Mouse (Mus musculus): ENCODE data around the gene Taz.

The Taz gene

GRCm38 (mm10) chrX:74281041-74281731 is 526 bp upstream of the Taz start:
- no peak for DNase-seq (ENCODE audit: low spot score)

- DNase-seq (ENCODE audit: low spot score): peak; percentile 84
Measured at GRCm38 (mm10) chrX:74282395-74283091, 831 bp downstream of the Taz start.

DNA sequence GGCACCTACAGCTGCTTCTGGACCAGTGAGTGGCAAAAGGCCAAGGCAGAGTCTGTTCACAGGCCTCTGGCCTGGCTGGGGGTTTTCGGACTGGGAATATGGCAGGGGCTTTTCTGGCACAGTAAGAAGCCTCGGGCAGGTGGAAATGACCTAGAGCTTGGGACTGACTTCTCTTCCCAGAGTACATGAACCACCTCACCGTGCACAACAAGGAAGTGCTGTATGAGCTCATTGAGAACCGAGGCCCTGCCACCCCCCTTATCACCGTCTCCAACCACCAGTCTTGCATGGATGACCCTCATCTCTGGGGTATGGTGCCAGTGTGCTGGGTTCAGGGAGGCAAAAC is 1.4 kb downstream of the Taz start:
- no peak for DNase-seq (ENCODE audit: low spot score)

DNA sequence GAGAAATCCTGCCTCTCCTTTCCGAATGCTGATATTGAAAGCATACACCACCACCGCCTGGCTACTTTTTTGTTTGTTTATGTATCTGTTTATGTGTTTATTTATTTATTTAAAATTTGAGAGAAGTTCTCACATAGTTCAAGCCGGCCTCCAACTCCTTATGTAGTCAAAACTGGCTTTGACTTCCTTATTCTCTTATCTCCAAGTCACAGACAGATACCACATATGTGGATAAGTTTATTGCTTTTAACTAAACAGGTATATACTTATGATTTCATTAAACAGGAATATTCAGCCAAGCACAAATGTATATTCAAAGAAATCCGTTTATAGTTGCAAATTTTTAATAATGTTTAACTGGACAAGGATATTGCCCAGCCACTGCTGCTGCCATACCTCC is 11.7 kb downstream of the Taz start:
- no peak for DNase-seq (ENCODE audit: low spot score)

- DNase-seq (ENCODE audit: low spot score): peak; percentile 93
Measured at GRCm38 (mm10) chrX:74296538-74297448, 15.1 kb downstream of the Taz start, which contains the start of gene Atp6ap1. TSS of gene Atp6ap1 (plus strand) at chrX:74297097.

- DNase-seq (ENCODE audit: low spot score): no peak
Measured at GRCm38 (mm10) chrX:74298348-74298747, 16.6 kb downstream of the Taz start.

DNA sequence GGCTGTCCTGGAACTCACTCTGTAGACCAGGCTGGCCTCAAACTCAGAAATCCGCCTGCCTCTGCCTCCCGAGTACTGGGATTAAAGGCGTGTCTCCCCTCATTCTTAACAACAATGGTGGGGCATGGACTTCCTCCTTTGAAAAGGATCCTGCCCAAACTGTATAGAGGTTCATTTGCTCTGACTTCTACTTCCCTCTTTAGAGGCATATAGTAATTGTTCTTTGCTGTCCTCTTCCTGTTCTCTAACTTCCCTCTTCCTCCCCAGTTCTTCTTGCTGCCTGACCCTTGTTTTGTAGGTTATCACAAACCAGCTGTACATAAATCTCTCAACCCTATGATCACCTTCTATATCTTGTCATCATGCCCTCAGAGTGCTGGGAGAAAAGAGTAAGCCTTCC is 18.0 kb downstream of the Taz start:
- DNase-seq (ENCODE audit: low spot score): no peak

DNA sequence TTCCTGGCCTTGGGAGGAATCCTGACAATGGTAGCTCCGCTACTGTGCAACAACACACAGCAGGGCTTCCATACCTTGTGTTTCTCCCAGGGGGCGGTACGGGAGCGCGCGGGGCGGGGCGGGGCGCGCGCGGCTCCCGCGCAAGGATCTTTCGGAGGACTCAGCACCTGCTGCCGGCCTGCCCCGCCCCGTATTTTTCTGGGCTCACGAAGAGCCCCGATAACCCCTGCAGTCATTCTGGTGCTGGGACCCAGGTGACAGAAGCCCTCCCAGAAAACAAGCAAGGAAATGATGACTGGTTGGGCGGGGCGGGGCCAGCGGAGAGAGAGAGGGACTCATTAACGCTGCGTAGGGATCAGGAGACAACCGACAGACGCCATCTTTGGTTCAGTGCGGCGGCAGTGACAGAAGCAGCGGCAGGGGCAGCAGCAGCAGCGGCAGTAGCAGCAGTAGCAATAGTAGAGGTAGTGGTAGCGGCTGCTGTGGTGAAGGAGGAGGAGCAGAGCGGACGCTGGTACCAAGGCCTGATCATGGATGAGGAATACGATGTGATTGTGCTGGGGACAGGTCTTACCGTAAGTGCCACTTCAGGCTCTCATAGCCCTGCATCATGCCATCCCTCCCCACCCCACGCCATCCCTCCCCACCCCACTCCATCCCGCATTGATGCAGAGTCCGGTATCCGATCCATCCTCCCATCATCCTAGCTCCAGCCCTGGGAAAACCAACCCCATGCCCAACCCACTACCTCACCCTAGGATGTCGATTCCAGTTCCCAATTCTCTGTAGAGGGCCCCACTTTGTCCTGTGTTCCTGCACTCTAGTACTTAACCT is 23.4 kb downstream of the Taz start, which contains the start of gene Gdi1:
Gene Gdi1 (plus strand): TSS at position 132 of the 834 bp plus-strand sequence.
- peak; percentile 83 for DNase-seq (ENCODE audit: low spot score)

DNA sequence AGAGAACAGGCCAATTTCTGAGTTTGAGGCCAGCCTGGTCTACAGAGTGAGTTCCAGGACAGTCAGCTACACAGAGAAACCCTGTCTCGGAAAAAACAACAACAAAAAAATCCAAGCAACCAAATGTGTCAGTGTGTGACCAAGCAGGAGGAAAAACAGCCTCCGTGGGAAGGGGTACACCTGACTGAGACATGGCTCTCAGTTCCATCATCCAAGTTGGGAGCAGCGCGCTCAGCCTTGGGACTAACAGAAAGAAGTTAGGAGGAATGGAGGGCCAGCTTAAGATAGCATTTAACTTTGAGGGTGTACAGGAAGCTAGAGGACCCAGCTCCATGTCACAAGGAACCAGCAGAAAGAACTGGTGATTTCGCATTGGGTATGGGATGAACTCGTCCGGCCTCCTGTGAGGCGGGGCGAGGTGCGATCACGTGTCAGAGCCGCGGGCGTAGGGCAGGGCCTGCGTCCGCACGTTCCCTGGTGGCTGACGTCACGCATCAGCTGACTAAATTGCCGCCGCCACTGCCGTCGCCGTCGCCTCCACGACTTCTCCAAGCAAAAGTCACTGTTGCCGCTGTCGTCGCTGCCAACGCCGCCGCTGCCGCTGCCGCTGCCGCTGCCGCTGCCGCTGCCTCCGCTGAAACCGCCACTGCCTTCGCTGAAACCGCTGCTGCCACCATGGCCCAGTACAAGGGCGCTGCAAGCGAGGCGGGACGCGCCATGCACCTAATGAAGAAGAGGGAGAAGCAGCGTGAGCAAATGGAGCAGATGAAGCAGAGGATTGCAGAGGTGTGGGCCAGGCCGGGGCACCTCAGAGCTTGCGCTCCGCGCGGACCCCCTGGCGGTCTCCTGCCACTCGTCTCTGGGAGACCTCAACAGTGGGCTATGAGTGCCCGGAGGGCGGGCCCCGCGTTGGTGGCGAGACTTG is 31.1 kb downstream of the Taz start, which contains the start of gene Fam50a:
Gene Fam50a (plus strand): TSS at position 494 of the 925 bp plus-strand sequence.
- peak; percentile 81 for DNase-seq (ENCODE audit: low spot score)

DNA sequence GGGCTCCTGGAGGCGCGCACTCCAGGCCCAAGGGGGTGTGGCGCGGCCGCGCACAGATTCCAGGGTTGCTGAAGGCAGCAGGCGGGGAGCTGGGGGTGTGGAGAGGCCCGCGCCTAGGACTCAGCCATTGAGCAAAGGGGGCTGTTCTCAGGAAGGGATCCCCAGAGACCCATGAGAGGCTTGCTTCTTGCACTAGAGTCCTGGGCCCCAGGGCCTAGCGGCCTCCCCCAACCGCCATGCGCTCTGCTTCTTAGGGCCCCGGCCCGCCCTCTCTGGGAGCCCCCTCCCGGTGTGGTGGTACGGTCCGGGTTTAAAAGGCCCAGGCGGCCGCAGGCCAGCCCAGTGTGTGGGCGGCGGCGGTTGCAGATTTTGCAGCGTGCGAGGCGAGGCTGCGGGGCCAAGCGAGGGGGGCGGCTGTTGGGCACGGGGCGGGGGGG is 47.0 kb downstream of the Taz start, which contains the start of gene Plxna3:
Gene Plxna3 (plus strand): TSS at position 342 of the 437 bp plus-strand sequence.
- peak; percentile 79 for DNase-seq (ENCODE audit: low spot score)

- DNase-seq (ENCODE audit: low spot score): no peak
Measured at GRCm38 (mm10) chrX:74329215-74329671, 47.5 kb downstream of the Taz start.

GRCm38 (mm10) chrX:74330166-74330930 is 48.6 kb downstream of the Taz start:
- no peak for DNase-seq (ENCODE audit: low spot score)
